Mouse (Mus musculus) splenic B cell, adult 2 months (primary cell): ENCODE results near the gene Fam107a.
A peak's percentile ranks its signal among the peaks of the same experiment; 100 is the strongest.

Source experiments
- DNase-seq: peaks from one replicate; pipeline ENCODE4 v3.0.0-alpha.2; 2011; ENCODE audit warnings: low read depth, low spot score
- H3K27me3 ChIP-seq: 2 replicates; pipeline ENCODE4 v1.6.1; 2012; ENCODE audit warnings: mild to moderate bottlenecking, low read length, moderate library complexity, mixed read lengths; ENCODE audit not compliant: control insufficient read depth, poor library complexity, insufficient read depth, severe bottlenecking
- H3K36me3 ChIP-seq: 2 replicates; pipeline ENCODE4 v1.6.1; 2012; ENCODE audit warnings: mild to moderate bottlenecking, low read length, moderate library complexity, mixed read lengths; ENCODE audit not compliant: control insufficient read depth, poor library complexity, insufficient read depth, severe bottlenecking

Gene Fam107a

DNA sequence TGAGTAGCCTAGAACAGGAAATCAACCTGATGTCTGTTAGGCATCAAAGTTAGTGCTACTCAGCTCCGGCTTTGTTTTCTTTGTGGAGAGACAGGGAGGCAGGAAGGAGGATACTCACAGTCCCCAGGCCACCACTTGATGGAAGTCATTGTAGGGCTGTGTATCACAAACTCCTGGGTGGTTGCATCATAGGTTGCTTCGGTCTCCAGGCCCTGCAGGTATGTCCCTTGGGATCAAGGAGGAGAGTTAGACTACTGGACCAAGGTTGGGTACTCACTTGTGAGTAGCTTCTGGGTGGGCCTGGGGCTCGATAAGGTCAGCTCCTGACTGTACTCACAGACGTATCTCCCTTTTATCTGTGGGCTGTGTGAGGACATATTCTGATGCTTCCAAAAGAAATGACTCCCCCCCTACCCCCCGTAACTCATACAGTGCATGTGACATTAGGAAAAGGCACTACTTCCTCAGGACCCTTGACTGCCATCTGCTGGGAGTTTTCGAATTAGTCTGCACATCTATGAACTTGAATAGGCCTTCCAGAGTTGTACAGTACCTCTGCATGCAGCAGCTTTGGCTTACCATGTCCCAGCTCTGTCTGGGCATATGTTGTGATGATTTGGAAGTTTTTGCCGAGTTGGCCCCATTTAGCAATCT is 62.6 kb downstream of the Fam107a start:
- no peaks in the 10 kb centered on the region for H3K27me3 ChIP-seq
- peak; percentile 67 for DNase-seq
- no peaks in the 10 kb centered on the region for H3K36me3 ChIP-seq

DNA sequence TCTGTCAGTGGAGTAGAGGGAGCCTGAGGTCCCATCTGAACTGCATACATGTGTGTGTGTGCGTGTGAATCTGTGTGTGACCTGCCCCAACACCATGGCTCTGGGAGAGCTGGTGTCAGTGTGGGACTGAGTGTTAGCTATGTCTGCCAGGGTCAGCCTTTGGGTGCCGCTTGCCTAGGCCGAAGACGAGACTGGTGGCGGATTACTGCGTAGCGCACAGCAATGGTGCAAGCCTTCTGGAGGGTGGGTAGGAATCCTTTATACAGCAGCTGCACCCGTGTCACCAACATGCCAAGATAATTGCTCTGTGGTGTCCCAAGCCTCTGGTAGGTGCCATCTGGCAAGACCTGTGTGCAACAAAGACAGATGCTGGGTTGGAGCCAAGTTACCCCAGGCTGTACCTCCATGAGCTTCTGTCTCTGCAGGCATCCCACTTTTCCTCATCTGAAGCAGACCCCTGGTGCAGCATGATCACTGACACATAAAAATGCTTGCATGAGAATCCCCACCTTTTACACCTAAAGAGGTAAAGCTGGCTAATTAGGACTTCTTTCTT is 66.4 kb downstream of the Fam107a start:
- H3K27me3 ChIP-seq = no peaks in the 10 kb centered on the region
- DNase-seq = no peak
- no peaks in the 10 kb centered on the region for H3K36me3 ChIP-seq

DNA sequence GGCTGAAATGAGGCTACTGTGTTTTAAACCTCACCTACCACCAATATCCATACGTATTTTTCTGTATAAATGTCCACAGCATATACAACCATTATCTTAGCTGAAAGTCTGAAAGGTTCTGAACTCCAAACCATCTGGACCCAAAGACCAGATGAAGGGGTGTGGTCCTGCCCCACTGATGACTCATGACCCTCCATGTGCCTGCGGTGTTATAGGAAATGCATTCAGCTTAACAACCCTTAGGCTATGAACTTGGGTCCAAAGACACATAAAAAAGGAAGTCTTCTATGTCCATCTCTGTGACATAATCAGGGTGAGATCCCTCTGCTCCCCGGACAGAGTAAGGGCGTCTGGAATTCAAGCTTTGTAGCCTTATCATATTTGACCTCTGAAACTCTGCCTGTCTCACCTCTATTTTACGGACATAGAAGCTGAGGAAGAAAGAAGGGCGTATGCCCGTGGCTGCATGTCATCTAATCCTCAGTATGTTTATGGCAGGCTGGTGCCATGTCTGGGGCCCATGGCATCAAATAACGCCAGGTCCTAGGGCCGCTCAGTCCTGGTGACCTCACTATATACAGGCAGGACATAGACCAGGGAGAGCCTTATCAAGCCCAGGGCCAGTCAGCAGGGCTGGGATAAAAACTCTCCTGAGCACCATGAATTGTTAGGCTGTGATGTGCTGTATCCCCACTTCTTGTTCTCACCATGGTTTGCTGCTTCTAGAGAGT is 67.5 kb downstream of the Fam107a start:
- Histone ChIP-seq H3K36me3 (no peaks in the 10 kb centered on the region), H3K27me3 (no peaks in the 10 kb centered on the region)
- no peak for DNase-seq

DNA sequence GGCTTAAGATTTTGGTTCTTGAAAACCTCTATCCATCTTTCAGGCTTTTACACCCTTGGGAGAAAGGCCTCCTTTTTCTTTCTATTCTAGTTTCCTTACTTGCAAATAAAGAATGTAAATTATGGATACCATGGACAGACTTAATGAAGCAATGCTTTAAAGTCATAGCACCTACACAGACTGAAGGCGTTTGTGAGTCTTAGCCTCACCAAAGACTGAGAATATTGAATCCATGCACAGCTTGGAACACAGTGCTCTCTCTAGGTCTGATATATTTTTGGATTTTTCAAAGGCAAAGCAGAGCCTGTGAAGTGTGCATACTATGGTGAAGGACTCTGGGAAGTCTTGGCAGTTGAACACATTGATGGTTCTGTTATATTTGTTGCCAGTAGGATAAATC is 68.6 kb downstream of the Fam107a start:
- H3K27me3 ChIP-seq = no peaks in the 10 kb centered on the region
- no peaks in the 10 kb centered on the region for H3K36me3 ChIP-seq
- DNase-seq = no peak

DNA sequence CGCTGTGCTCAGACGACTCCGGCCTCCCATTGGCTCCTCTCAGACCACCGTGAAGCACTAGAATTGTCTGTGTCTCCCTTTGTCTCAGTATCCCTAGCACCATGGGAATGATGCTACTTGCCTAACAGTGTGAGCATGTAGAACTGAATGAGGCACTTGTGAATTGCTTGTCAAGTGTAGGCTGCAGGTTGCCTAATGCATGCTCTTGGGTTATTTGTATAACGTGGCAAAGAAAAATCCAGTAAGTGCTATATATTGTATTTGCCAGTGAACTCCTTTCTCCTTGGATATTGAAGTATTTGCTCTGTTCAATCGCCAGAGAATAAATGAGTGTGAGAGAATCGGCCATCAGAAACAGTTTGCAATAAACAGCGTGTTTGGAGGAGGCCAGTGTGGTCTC is 70.9 kb downstream of the Fam107a start:
- Histone ChIP-seq H3K36me3 (no peaks in the 10 kb centered on the region), H3K27me3 (no peaks in the 10 kb centered on the region)
- no peak for DNase-seq
